Mouse (Mus musculus) retina, embryonic 14.5 days (tissue): Measurements from ENCODE around the gene Lrp8.

Experiments
- DNase-seq: peaks from one replicate; pipeline ENCODE4 v3.0.0-alpha.2; 2015; ENCODE audit warnings: low spot score

Gene Lrp8

DNA sequence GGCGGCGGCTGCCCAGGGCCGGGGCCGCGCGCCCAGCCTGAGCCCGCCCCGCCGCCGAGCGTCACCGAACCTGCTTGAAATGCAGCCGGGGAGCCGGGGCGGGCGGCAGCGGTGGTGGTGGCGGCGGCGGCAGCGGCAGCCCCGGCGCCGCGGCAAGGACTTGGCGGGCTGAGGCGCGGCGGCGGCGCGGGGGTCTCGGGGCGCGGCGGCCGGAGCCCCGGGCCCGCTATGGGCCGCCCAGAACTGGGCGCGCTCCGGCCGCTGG, at the start of gene Lrp8:
Lrp8 (plus strand) TSS at position 77 of the 265 bp plus-strand sequence.
- DNase-seq, result no peak

DNA sequence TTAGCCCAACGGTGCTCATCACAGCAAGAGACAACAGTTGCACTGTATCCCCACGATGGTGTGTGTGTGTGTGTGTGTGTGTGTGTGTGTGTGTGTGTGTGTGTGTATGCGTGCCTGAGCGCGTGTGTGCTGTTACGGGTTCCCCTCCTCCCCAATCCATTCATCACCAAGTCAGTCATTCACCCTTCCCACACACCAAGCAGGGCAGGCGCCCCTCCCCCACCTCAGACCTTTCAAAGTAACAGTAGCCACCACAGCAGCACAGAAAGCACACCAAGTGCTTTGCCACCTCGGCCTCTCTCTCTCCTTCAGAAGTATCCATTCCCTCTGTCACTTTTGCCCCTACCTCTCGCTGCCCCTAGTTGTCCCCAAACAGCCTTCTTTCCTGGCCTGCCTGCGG, 45.8 kb upstream of the Lrp8 start:
- peak; percentile 59 for DNase-seq

DNA sequence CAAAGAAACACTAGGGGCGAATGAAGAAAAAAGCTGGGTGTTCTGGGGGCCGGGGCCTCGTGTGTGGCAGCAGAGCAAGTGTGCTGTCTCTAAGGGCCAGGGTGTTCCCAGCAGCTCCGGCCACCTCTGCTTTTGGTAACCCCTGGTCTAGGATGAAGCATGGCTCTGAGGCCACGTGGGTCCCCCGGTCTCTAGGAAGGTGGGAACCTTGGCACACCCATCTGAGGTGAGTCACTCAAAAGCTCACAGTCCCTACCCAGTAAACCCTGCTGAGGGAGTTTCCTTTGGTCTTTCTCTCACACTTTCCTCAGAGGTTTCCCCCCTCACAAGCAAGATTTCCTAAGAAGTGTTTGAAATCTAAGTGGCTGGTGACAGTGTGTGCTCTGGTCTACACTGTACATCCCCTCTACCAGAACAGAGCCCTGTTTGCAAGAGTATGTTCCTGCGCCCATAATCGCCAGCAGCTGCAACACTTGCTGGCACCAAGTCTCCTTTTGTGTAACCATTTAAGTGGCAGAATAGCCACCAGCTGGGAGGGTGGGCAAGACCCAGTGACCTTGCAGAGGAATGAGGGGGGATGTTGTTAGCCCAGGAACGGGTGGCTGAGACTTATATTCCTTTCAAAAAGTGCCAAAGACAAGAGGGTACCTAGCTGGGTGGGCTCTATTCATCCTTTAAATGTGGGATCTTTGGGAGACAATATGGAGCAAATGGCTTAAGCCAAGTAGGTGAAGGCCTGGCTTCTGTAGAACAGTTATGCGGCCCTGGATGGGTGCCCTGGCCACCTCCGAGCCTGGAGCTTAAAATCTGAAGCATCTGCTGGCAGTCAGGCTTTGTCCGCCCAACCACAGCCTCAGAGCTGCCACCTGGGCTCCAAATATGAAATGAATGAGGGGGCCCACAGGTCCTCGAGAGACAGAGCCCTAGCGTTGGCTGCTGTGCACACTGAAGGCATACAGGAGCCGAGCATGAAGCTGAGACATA, 44.3 kb upstream of the Lrp8 start:
- DNase-seq, result no peak

DNA sequence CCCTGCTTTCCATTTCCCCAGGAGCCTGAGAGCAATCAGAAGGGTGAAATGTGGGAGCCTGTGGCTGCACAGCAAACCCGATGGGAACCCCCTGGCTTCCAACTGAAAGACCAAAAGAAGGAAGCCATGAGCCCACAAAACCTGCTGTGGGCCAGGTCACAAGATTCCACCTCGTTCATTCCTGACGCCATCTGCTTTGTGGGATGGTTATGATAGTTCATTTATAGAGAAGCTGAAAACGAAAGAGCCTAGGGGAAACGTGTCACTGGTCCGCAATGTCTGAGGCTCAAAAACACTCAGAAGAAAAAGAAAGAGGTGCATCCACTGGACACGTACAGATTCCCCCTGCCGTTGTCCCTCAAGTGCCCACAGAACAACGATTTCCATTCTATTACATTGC, 43.1 kb upstream of the Lrp8 start:
- no peak for DNase-seq

DNA sequence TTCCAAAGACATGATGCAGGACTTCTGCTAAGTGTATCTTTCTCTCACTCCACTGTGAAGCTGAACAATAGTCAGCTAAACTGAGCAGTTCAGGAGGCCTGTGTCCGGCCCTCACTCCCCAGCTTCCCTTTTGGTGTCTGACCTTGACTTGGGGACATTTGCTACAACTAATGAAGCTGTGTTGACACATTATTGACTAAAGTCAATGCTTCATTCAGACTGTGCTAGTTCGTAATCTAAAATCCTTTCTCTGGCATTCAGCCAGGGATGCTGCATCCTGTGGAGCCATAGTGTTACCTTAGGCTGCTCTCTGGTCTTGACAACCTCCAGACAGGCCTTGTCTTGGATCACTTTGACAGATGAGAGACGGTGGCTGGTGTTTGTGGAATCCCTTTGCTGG, 39.1 kb upstream of the Lrp8 start:
- DNase-seq, result no peak

DNA sequence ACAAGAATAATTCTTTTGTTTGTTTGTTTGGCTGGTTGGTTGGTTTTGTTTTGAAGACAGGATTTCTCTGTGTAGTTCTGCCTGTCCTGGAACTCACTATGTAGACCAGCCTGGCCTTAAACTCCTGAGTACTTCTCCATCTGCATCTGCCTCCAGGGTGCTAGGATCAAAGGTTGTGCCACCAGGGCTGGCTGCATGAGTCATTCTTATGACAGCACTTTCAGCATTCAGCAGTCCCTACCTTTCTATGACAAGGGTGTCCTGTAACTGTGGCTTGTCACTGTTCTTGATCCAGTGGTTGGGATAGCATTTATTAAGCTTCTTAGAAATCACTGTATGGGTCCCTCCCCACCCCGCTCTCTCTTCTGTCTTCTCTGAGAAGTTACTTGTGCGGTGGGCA, 38.5 kb upstream of the Lrp8 start:
- DNase-seq, result no peak

DNA sequence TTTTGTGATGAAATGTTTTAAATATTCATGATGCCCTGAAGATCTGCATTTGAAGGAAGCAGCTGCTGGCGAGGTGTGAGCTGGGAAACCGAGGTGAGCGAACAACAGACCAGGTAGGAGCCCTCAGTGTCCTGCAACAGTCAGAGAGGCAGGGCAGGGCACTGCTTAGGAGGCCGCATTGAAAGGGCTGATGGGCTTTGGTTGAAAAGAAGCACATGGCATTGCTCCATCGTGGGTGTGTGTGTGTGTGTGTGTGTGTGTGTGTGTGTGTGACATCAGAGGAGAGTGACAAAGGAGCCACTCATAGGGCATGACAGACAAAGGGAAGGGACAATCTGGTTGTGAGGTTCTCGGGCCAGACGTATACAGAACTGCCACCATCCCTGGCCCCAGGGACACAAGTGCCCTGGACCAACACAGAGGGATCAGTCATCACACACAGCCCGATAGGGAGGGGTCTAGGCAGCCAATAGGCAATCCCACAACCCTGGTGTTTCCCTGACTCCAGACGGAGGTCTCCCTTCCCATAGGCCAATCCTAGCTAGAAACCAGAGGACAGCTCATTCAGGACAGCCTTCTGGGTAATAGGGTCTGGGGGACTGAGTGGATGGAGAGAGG, 36.8 kb upstream of the Lrp8 start:
- no peak for DNase-seq

DNA sequence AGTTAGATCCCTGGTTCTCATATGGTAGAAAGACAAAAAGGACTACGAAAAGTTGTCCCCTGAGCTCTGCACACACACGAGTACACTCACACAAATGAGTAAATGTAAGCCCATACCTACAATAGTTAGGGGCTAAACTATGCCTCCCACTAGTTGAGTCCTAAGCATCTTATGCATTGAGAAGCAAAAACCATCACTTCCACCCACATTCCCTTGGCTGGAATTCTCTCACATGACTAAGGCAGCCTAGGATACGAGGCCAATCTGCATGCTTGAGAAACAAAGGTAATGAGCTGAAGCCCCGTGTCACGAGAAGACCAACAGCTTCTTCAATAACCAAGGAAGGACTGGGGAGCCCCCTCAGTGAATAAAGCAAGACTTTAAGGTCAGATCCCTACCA, 35.9 kb upstream of the Lrp8 start:
- DNase-seq, result no peak

DNA sequence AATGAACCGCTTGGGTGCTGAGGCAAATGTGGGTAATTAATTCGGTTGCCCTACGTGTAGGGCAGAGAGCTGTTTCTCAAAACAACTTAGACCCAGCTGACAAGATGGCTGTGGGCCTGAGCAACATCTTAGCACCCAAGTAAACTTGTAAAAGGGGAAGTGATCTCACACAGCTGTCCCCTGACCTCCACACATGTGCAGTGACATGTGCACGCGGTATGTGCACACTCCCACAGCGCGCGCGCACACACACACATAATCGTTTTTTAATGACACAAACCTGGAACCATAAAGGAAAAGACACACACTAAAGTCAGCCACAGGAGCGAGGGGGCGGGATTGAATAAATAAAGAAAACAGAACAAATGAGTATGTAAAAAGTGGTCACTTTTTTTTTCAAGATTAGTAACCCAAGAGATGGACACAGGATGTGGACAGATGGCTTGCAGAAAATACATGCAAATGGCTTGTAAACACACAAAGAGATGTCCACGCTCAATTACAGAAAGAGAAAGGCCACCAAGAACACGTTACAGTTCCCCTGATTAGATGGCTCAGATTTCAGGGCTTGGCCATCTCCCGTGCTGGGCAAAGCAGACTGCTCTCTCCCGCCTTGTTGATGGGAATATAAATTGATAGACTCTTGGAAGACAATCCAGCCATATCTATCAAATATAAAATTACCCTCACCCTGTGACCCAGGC, 29.8 kb upstream of the Lrp8 start:
- DNase-seq, result no peak

DNA sequence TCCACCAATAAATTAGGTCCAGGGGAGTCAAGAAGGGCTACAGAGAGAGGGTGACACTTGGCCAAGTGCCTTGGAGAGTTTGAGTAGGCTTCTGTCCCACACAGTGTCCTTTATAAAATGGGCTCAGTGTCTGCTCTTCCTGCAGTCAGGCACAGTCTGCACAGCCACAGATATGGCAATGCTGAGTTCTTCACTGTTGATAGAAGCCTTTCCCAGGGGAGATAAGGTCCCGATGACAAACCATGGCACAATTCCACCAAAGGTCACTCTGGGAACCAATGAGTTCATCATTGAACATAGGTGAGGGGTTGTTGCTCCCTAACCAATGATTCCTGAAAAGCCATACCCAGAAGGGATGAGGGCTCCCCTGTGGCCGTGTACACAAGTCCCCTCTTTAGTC, 27.2 kb upstream of the Lrp8 start:
- no peak for DNase-seq

DNA sequence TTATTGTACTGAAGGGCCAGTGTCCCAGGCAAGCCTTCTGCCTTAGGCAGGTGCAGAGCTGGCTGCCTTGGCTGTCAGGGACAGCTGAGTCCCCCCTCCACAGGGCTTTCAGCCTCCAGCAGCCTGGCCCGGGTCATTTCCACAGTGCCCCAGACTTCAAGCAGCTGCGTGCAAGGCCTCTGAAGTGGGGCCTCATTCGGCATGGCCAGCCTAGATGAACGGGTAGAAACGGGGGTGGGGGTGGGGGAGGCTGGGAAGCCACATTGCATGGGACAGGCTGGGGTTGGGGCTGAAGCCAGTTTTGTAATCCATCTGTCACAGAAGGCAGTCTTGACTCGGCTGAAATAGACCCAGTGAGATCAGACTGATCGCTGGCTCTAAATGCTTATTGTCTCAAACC, 26.4 kb upstream of the Lrp8 start:
- DNase-seq, result no peak

DNA sequence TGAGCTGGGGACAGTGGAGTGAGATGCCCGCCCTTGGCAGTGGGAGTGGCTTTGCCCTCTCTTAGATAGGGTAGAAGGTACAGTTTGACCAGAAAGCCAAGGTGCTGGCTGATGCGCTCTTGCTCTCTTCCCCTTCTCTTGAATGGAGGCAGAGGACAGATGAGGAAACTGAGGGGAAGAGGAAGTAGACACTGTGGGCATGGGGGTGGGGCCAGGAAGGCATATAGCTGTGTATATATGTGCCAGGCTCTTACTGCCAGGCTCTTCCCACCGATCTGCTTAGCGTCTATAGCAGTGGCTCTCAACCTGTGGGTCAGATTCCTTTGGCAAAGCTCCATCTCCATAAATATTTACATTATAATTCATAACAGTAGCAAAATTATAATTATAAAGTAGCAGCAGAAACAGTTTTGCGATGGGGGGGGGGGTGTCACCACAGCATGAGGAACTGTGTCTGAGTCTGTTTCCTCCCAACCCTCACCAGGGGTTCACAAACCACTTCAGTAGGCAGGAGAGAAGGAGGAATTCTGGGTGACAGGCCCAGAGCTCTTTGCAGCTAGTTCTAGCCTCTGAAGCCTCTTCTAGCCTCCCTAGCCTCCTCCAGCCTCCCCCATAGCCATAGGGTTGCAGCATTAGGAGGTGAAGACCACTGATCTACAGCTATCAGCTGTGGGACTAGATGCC, 24.9 kb upstream of the Lrp8 start:
- DNase-seq, result no peak

DNA sequence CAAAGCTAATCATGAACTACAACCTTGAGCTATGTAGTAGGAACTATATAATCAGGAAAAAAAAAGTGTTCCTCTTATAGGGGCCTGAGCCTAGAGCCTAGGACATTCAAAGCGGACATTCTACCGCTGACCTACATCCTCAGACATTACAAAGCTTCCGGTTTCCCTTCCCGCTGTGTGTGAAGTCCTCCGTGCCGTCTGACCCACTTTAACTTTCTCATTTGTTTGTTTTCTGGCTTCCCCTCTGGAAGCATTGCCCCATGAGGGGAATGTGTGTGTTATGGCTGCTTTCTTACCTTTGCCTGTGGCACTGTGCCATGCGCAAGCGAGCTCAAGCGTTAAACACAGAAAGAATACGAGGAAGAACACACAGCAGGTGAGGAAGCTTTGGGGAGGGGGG, 18.5 kb upstream of the Lrp8 start:
- peak; percentile 60 for DNase-seq

DNA sequence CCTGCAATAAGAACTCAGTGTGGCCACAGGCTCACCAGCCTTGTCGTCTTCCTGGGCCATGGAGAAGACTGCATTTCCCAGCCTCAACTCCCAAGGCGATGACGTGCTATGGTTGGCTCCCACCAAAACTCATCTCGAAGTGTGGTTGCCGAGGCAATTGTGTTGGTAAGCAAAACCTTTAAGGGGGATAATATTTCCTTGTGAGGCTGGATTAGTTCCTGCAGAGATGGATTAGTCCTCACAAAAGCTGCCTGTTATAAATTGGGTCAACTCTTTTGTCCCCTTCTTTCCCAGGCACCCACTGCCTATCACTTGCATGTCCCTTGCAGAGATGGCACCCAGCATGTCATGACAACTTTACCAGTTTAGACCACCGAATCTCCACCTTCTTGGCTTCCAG, 13.2 kb upstream of the Lrp8 start:
- DNase-seq, result no peak

DNA sequence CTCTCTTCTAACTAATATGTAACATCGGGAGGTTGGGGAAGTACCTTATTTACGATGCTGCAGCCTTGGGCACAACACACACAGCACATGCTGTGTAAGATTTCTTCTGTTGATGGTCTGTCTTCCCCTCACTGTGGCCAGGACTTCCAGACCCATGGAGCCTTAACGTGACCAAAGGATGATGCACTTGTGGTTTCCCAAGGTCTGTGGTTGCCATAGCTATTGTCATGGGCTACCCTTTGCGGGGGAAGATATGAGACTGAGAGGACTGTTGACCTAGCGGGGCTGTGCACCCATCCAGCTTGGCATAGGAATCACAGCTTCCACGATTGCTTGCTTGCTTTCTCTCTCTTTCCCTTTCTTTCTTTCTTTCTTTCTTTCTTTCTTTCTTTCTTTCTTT, 1.3 kb upstream of the Lrp8 start:
- DNase-seq, result no peak

DNA sequence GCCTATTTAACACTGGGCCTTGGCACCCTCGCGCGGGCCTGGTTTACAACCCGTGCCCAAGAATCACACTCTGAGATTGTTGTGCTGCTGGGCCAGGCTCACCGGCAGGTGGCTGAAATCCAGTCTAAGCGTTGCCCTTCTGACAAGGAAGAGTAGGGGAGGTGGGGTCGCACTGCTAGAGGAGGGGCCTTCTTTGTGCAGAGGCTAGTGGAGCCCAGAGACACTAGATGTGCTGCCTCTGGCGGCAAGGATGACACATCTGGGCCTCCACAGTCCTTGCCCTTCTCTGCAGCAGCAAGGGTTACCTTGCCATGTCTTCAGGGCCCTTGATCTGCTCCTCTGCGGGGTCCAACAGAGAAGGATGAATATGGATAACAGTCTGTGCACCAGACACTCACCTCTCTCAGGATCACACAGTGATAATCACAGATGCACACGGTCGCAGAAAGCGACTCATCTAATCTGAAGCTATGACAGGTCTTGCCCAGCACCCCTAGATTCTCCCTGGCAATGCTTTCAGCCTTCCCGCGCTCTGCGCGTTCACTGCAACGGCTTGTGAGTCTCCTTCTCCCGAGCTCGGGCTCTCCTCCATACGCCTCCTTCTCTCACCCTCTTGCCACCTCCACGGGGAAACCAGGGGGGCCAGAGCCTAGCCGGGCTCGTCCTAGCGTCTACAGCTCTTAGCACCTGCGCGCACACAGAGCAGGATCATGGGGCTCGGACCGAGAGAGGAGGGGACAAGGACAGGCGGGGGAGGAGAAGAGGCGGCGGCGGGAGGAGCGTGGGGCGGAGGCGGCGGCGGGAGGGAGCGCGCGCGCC, 486 bp upstream of the Lrp8 start:
- DNase-seq, result peak; percentile 80

DNA sequence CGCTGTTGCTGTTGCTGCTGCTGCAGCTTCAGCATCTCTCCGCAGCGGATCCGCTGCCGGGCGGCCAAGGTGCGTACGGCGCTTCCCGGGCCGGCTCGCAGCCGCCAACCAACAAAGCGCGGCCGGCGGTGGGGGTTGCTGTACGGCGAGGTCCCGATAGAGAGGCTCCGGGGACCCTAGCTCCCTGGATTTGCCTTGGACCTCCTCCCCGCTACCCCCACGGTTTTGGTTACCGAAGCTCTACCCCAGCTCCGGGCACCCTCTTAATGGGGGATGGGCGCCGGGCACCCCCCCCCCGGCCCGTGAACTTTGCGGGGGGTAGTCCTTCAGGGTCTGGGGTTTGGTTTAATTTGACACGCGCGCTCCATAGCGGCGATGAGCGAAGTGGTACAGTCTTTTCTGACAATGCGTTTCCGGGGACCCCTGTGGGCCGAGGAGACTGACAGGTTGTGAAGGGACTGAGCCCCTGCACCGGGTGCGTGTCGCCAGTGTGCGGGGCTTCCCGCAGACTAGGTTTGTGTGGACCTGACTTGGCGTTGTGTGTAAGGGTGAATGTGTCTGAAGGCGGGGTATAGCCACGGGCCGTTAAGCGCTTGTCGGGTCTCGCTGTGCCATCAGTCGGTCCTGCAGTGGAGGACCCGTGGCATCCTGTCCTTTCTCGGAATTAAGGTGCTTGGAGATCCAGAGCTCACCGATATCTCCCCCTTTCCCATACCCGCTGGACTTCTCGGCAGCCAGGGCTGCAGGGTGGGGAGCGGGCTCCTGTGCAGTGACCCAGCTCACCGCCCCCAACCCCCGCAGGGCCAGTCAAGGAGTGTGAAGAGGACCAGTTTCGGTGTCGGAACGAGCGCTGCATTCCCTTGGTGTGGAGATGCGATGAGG, 630 bp downstream of the Lrp8 start:
- DNase-seq, result peak; percentile 57

DNA sequence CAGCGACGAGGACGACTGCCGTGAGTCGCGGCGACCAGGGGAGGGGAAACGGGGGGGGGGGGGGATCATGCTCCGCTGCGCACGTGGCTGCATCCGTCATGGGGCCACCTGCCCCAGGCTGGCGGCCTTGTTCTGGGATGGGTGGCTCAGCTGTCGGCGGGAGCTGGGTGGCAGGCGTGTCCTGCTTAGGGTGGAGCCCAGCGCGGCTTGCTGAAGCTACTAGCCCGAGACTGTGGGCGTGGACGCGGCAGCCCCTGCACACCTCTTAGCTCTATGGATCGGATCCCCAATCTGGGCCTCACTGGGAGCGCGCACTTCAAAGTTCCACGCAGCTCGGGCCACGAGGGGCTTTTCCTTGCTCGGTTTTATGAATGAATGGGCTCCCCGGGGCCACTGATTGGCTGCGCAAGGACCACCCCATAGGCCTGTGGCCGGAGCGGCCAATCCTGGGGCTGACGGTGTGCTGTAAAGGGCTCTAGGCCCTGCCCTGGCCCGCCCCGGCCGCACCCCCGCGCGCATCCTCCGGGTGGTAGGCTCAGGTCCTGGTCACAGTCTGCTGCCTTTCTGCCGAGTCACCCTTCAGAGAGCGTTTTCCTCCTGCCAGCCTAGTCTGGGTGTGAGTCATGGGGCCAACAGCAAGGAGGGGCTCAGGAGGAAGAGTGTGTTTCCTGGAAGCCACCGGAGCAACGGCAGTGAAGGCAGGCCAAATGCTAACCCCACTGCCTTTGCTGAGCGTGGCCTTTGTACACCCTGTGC, 1.5 kb downstream of the Lrp8 start:
- DNase-seq, result peak; percentile 85

DNA sequence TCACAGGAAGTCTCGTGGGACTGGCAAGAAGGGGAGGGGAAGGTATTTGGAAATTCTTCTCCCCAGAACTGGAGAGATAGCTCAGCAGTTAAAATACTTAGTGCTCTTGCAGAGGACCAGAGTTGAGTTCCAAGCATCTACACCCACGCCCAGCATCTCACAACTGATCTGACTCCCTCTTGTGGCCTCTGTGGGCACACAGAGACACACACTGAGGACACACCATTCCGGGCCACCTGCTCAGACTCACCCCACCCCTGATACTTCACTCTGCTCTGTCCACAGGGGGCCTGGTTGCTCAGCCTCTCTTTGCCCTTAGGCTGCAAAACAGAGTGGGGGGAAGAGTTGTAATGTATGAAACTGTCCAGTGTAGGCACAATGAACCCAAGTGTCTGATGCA, 3.4 kb downstream of the Lrp8 start:
- DNase-seq, result no peak

DNA sequence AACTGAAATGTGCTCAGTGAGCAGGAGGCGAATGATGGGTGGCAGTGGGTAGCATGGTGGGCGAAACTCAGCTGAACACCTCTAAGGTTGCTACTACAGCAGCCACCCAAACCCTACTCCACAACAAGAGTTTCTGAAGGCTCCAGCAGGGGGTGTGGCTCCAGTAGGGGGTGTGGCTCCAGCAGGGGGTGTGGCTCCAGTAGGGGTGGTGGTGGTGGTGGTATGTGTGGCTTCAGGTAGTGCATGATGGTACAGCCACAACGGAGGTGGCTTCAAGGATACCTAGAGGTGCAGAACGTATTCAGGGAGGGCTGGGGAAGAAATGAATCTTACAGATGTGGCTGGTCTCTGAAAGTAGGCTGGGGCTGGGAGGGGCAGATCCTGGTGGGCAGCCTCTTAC, 5.7 kb downstream of the Lrp8 start:
- peak; percentile 7 for DNase-seq
